Mouse (Mus musculus) embryonic facial prominence, embryonic 15.5 days (tissue): Measurements from ENCODE around the gene Xrcc6. TPM values are rescaled to one million over a fixed set of nuclear protein-coding genes. Genes with fewer than 3 reads are reported as not detected.

Experiments used
- ATAC-seq: fragments of 200-750 bp; cut with Nextera tagmentation; 2 replicates; pipeline ENCODE4 v1.8.0; 2017; ENCODE audit warnings: low read depth, moderate TSS enrichment; ENCODE audit not compliant: insufficient number of reproducible peaks, low FRiP score, low TSS enrichment
- H3K27ac ChIP-seq: fragments of 300-500 bp; sonication (generic); replicated peaks from 2 replicates; pipeline ENCODE4 v1.5.1; 2015; ENCODE audit warnings: mild to moderate bottlenecking, inconsistent platforms
- H3K27me3 ChIP-seq: fragments of 300-500 bp; sonication (generic); 2 replicates; pipeline ENCODE4 v1.6.1; 2015; ENCODE audit warnings: inconsistent platforms
- H3K36me3 ChIP-seq: fragments of 300-500 bp; sonication (generic); 2 replicates; pipeline ENCODE4 v1.6.1; 2015; ENCODE audit warnings: mild to moderate bottlenecking, inconsistent platforms
- H3K4me1 ChIP-seq: fragments of 300-500 bp; sonication (generic); 2 replicates; pipeline ENCODE4 v1.6.1; 2015; ENCODE audit warnings: inconsistent platforms
- H3K4me2 ChIP-seq: fragments of 300-500 bp; sonication (generic); replicated peaks from 2 replicates; pipeline ENCODE4 v1.6.1; 2015; ENCODE audit warnings: mild to moderate bottlenecking, inconsistent platforms
- H3K4me3 ChIP-seq: fragments of 300-500 bp; sonication (generic); replicated peaks from 2 replicates; pipeline ENCODE4 v1.5.1; 2015; ENCODE audit warnings: mild to moderate bottlenecking, inconsistent platforms
- H3K9ac ChIP-seq: fragments of 300-500 bp; sonication (generic); 2 replicates; pipeline ENCODE4 v1.6.1; 2015; ENCODE audit warnings: inconsistent platforms
- H3K9me3 ChIP-seq: fragments of 300-500 bp; sonication (generic); replicated peaks from 2 replicates; pipeline ENCODE4 v1.6.1; 2016; ENCODE audit warnings: inconsistent platforms
- WGBS: fragments of 180-500 bp; shearing (Covaris S2); methylation state at CpG from one replicate; pipeline ENCODE4 v1.1.7; 2015; 5-methylcytosine and 5-hydroxymethylcytosine counted together
- polyA plus RNA-seq: library from polyadenylated mRNA; unstranded; fragments of >200 nt; fragmentation: Nextera tagmentation; extraction: Ambion mirVana; gene quantifications from 2 replicates; pipeline ENCODE4 v1.2.1, GENCODE M21; 2015

Gene Xrcc6
- polyA plus RNA-seq, 1 experiment from 2014 or later, result 75.5 TPM

DNA sequence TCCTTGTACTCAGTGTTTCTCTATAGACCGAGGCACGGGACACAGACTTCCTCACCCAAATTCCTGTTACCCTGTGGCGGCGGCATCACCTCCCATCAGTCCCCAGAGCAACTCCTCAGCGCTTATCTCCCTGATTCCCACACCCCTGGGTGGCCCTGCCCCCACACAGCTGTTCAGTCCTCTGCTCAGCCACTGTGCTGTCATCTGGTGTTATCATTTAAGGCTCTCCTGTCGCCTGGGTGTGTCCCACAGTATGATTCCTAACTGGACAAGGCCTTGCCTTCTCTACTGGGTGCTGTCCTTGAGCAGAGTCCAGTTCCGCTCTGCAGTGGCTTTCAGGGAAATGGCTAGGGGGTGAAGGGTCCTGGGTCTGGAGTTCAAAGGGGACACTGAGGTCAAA is 2.9 kb downstream of the Xrcc6 start:
- no peaks in the 10 kb centered on the region; the same call in 1 of the 2 replicates for H3K4me1 ChIP-seq
- H3K27me3 ChIP-seq, result no peaks in the 10 kb centered on the region
- no peak overlapping the region for H3K4me3 ChIP-seq
- H3K36me3 ChIP-seq, result peaks cover 25% of the 10 kb centered on the region
- no peak for ATAC-seq
- WGBS, result 52% methylated on average over 7 of the region's 7 CpGs
- H3K4me2 ChIP-seq, result no peak overlapping the region
- H3K9me3 ChIP-seq, result no peaks in the 10 kb centered on the region
- no peak overlapping the region for H3K9ac ChIP-seq
- no peak overlapping the region for H3K27ac ChIP-seq

GRCm38 (mm10) chr15:81993992-81994391 is 6.4 kb downstream of the Xrcc6 start:
- Histone ChIP-seq H3K4me3 (no peak overlapping the region), H3K4me1 (no peaks in the 10 kb centered on the region; the same call in 1 of the 2 replicates), H3K9me3 (no peaks in the 10 kb centered on the region), H3K9ac (no peak overlapping the region), H3K27ac (no peak overlapping the region), H3K27me3 (no peaks in the 10 kb centered on the region), H3K36me3 (peaks cover 57% of the 10 kb centered on the region), H3K4me2 (no peak overlapping the region)
- ATAC-seq, result no peak
- WGBS, result 88% methylated on average over 6 of the region's 6 CpGs

DNA sequence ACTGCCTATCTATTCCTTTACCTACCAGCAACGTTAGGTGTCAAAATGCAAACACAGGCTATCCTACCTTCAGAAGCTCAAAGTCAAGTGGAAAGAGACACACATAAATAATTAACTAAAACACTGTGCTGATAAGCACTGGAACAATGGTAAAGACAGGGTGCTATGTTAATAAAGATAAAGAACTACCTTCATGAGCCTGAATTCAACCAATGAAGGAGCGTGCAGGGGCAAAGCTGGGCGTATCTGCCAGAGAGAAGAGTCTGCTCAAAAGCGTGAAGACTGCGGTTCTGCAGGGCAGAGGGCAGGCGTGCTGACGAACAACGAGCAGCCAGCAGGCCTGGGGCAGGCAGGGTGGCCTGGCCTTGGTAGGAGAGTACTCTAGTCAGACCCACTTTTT is 16.6 kb downstream of the Xrcc6 start:
- H3K4me3 ChIP-seq, result no peak overlapping the region
- no peak for ATAC-seq
- peaks cover 33% of the 10 kb centered on the region for H3K36me3 ChIP-seq
- no peak overlapping the region for H3K9ac ChIP-seq
- H3K4me2 ChIP-seq, result no peak overlapping the region
- WGBS, result 89% methylated on average over 8 of the region's 8 CpGs
- H3K9me3 ChIP-seq, result no peaks in the 10 kb centered on the region
- no peaks in the 10 kb centered on the region for H3K4me1 ChIP-seq
- no peaks in the 10 kb centered on the region for H3K27me3 ChIP-seq
- H3K27ac ChIP-seq, result no peak overlapping the region

DNA sequence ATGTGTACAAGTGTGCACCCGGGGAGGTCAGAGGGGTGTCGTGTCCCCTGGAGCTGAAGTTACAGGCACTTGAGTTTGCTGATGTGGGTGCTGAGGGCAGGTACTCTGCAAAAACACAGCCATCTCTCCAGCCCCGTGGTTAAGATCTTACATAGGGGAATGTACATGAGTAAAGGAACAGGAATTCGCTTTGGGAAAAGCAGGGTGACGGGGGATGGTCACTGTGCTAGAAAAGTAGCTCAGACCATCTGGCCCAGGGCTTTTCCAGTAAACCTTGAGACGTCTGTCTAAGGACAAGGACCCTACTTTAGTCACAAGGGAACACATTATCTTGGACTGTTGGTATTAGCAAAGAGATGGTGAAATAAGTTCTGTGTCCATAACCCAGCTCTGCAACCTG is 24.3 kb downstream of the Xrcc6 start:
- no peak overlapping the region for H3K4me3 ChIP-seq
- no peaks in the 10 kb centered on the region for H3K36me3 ChIP-seq
- H3K9me3 ChIP-seq, result no peaks in the 10 kb centered on the region
- no peak overlapping the region for H3K27ac ChIP-seq
- no peak overlapping the region for H3K9ac ChIP-seq
- ATAC-seq, result no peak
- no peaks in the 10 kb centered on the region for H3K27me3 ChIP-seq
- peaks cover 20% of the 10 kb centered on the region for H3K4me1 ChIP-seq
- no peak overlapping the region for H3K4me2 ChIP-seq
- WGBS, result 85% methylated on average over 6 of the region's 6 CpGs

- Histone ChIP-seq H3K4me2 (peak overlapping the region; percentile 81), H3K9me3 (no peaks in the 10 kb centered on the region), H3K27ac (no peak overlapping the region; the same call in 1 of the 2 replicates), H3K4me1 (peaks cover 21% of the 10 kb centered on the region), H3K36me3 (peaks cover 4% of the 10 kb centered on the region; the same call in 1 of the 2 replicates), H3K9ac (peak overlapping the region; percentile 62), H3K27me3 (no peaks in the 10 kb centered on the region), H3K4me3 (peak overlapping the region; percentile 82)
- WGBS, result 14% methylated on average over 9 of the region's 9 CpGs
- ATAC-seq, result no peak
These were observed 27.2 kb downstream of the Xrcc6 start for GRCm38 (mm10) chr15:82014745-82015391.

GRCm38 (mm10) chr15:82015392-82016100 is 27.9 kb downstream of the Xrcc6 start:
- under 1% methylated on average over 39 of the region's 39 CpGs for WGBS
- H3K27me3 ChIP-seq, result no peaks in the 10 kb centered on the region
- peak overlapping the region; percentile 81 for H3K4me2 ChIP-seq
- no peak; the same call in 1 of the 2 replicates for ATAC-seq
- H3K36me3 ChIP-seq, result peaks cover 4% of the 10 kb centered on the region; the same call in 1 of the 2 replicates
- no peaks in the 10 kb centered on the region for H3K9me3 ChIP-seq
- H3K4me1 ChIP-seq, result peaks cover 21% of the 10 kb centered on the region
- H3K9ac ChIP-seq, result peak overlapping the region; percentile 62
- peak overlapping the region; percentile 74 for H3K27ac ChIP-seq
- H3K4me3 ChIP-seq, result peak overlapping the region; percentile 82

DNA sequence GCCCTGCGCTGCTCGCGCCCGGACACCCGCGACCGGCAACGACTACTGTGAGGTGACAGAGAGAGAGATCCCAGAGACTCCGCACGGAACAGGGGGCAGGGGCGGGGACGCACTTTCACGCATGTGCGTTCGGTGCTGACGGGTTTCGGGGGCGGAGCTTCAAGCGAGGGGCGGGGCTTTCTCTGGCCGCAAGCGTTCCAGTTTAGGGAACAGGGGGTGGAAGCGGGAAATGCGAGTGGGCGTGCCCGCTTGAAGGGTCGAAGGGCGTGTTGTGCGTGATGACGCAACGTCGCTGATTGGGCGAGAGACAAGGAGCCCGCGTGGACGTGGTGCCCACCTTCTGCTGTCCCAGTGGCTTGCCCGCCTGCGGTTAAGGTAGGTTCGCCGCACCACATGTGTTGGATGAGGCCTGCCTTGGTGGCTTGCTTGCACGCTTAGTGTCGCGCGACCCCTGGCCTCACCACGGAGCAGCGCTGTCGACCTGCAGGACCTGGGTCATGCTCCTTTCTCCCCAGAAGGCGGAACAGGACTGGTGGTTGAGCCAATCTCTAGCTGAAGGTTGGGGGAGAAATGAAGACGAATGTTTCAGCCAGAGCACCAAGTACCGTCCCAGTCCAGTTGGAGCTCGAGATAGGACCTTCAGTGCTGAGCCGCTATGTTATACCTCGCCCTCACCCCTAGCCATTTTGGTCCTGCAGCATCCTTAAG is 28.6 kb downstream of the Xrcc6 start:
- H3K9ac ChIP-seq, result peak overlapping the region; percentile 70
- H3K27ac ChIP-seq, result peak overlapping the region; percentile 74
- peak overlapping the region; percentile 82 for H3K4me3 ChIP-seq
- H3K4me1 ChIP-seq, result peaks cover 21% of the 10 kb centered on the region
- peak overlapping the region; percentile 81 for H3K4me2 ChIP-seq
- peak; percentile 96 for ATAC-seq
- WGBS, result under 1% methylated on average over 53 of the region's 53 CpGs
- no peaks in the 10 kb centered on the region for H3K9me3 ChIP-seq
- H3K27me3 ChIP-seq, result no peaks in the 10 kb centered on the region
- H3K36me3 ChIP-seq, result peaks cover 4% of the 10 kb centered on the region; the same call in 1 of the 2 replicates

- H3K4me1 ChIP-seq, result peaks cover 21% of the 10 kb centered on the region
- peaks cover 4% of the 10 kb centered on the region; the same call in 1 of the 2 replicates for H3K36me3 ChIP-seq
- 16% methylated on average over 6 of the region's 6 CpGs for WGBS
- H3K9ac ChIP-seq, result peak overlapping the region; percentile 70
- no peaks in the 10 kb centered on the region for H3K9me3 ChIP-seq
- H3K4me3 ChIP-seq, result peak overlapping the region; percentile 82
- ATAC-seq, result no peak
- no peaks in the 10 kb centered on the region for H3K27me3 ChIP-seq
- peak overlapping the region; percentile 65 for H3K27ac ChIP-seq
- peak overlapping the region; percentile 81 for H3K4me2 ChIP-seq
These were observed 29.2 kb downstream of the Xrcc6 start for GRCm38 (mm10) chr15:82016830-82017229.

DNA sequence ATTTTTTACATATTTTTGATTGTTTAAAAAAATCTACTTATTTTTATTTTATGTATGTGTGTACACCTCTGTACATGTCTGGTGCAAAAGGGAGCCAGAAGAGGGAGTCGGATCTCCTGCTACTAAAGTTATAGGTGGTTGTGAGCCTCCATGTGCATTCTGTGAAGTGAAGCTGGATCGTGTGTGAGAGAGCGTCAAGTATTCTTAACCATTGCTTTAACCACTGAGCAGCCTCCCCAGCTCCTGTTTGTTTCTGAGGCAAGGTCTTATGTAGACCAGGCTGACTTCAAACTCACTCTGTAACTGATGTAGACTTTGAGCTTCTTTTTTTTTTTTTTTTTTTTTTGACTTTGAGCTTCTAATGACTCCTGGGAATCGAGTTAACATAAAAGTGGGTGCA is 29.8 kb downstream of the Xrcc6 start:
- no peak for ATAC-seq
- 65% methylated on average over 4 of the region's 4 CpGs for WGBS
- H3K4me1 ChIP-seq, result peaks cover 21% of the 10 kb centered on the region
- H3K9ac ChIP-seq, result no peak overlapping the region
- H3K4me3 ChIP-seq, result no peak overlapping the region
- no peaks in the 10 kb centered on the region for H3K27me3 ChIP-seq
- H3K27ac ChIP-seq, result no peak overlapping the region
- no peak overlapping the region for H3K4me2 ChIP-seq
- H3K36me3 ChIP-seq, result peaks cover 10% of the 10 kb centered on the region; the same call in 1 of the 2 replicates
- H3K9me3 ChIP-seq, result no peaks in the 10 kb centered on the region

- no peak overlapping the region for H3K9ac ChIP-seq
These were observed 31.7 kb downstream of the Xrcc6 start for GRCm38 (mm10) chr15:82019288-82019687.

DNA sequence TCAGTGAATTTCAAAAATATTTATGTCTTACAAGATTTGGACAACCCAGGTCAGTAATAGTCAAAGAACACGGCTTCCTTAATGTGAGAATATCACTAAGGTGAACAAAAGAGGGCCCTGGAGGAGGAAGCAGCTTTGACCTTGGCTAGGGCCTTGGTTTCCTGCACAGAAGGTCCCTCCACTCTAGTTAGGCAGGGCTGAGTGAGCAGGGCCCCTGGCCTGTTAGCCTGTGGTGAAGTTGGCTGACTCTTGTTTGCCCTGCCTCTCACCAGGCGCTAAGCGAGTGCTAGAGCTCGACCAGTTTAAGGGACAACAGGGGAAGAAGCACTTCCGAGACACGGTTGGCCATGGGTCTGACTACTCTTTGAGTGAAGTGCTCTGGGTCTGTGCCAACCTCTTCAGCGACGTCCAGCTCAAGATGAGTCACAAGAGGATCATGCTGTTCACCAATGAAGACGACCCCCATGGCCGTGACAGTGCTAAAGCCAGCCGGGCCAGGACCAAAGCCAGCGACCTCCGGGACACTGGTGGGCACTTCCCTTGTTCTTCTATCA is 35.0 kb downstream of the Xrcc6 start:
- no peak for ATAC-seq
- Histone ChIP-seq H3K36me3 (peaks cover 58% of the 10 kb centered on the region), H3K27me3 (no peaks in the 10 kb centered on the region), H3K4me3 (no peak overlapping the region), H3K4me1 (no peaks in the 10 kb centered on the region), H3K9ac (no peak overlapping the region), H3K27ac (no peak overlapping the region), H3K9me3 (no peaks in the 10 kb centered on the region), H3K4me2 (no peak overlapping the region)
- WGBS, result 87% methylated on average over 13 of the region's 13 CpGs

More at GRCm38 (mm10) chr15:82019288-82019687, 31.7 kb downstream of the Xrcc6 start:
- 66% methylated on average over 3 of the region's 3 CpGs for WGBS
- H3K4me2 ChIP-seq, result no peak overlapping the region
- H3K4me1 ChIP-seq, result peaks cover 16% of the 10 kb centered on the region
- H3K9me3 ChIP-seq, result no peaks in the 10 kb centered on the region
- ATAC-seq, result no peak
- H3K27ac ChIP-seq, result no peak overlapping the region
- no peak overlapping the region for H3K4me3 ChIP-seq
- H3K36me3 ChIP-seq, result peaks cover 28% of the 10 kb centered on the region
- no peaks in the 10 kb centered on the region for H3K27me3 ChIP-seq
